Mouse (Mus musculus) left cerebral cortex, adult 18-20 months (tissue): Measurements from ENCODE around the gene Cyp2d10. TPM values are rescaled to one million over a fixed set of nuclear protein-coding genes. Genes with fewer than 3 reads are reported as not detected.
"Not testable (repeated sequence)": the region's sequence is repeated elsewhere in the genome, so short reads cannot be mapped to it uniquely, and the experiment has no call there.

Experiments used
- DNase-seq, 2 experiments: peaks; one replicate each; pipeline ENCODE4 v3.0.0; 2021 to 2022; ENCODE audit warnings: low spot score in 2 of 2, mixed read lengths in 1 of 2
- total RNA-seq, 2 experiments: library from RNA; stranded (reverse); gene quantifications; 2 replicates each; pipeline ENCODE4 v1.2.3; 2021

Gene Cyp2d10
- total RNA-seq, 2 experiments from 2014 or later, result 0.46 TPM; not detected in 1

DNA sequence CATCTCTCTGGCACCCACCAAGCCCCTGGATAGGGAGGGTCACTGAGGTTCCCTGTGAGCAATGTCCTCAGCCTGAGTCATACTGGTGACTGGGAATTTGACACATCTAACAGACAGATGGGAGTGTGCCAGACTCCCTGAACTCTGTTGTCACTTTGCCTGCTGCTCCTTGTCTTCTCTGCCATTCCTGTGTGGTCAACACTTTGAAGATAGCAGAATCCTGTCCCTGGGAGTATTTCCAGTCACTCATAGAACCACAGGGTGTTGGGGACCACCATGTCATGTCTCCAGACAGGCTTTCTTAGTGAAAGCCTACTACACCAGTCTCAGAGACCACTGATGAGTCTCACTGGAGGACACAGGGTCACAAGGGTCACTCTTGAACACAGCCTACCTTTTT lies 4.9 kb downstream of the Cyp2d10 start:
- no peak for DNase-seq

DNA sequence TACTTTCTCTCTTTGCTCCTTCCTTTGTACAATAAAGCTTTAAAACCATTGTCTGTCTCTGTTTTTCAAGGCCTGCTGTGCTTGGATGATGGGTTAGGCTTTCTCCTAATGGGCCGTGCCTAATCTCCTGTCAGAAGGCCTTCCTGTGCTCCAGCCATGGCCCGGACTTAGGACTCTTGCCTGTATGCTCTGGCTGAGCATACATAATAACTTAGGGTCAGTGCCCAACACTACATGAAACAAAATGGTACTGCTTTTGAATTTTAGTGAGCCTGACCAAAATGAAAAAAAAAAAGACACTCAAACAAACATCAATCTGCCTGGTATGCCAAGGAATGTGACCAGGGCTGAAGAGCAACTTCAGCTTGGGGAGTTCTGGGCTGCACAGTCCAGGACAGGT lies 5.5 kb downstream of the Cyp2d10 start:
- no peak for DNase-seq

- DNase-seq, result not testable (repeated sequence)
Measured at GRCm38 (mm10) chr15:82395955-82396354, 11.0 kb downstream of the Cyp2d10 start.

GRCm38 (mm10) chr15:82393922-82394321 lies 13.1 kb downstream of the Cyp2d10 start, which contains the start of gene Cyp2d11:
Gene Cyp2d11, minus strand, starts transcription at chr15:82394022.
- DNase-seq, result not testable (repeated sequence)

DNA sequence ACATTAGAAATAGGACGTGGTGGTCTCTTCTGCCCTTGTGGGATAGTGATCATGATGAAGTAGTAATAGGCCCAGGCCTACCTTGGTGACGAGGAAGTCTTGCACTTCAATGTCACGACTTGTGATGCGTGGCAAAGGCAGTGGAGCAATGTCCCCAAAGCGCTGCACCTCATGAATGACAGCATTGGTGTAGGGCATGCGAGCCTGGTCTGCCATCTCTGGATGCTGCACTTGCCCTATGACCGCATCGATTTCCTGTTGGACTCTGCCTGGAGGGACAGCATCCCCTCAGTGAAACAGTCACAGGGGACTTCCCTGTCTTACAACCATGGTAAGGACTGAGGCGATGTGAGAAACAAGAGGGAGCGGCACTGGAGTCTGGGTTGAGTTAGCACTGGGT lies 17.1 kb downstream of the Cyp2d10 start:
- DNase-seq, result not testable (repeated sequence)

GRCm38 (mm10) chr15:82385729-82386128 lies 21.3 kb downstream of the Cyp2d10 start:
- no peak for DNase-seq

GRCm38 (mm10) chr15:82382441-82382840 lies 24.6 kb downstream of the Cyp2d10 start:
- DNase-seq, result no peak

- DNase-seq, result no peak
Measured at GRCm38 (mm10) chr15:82380714-82381062, 26.3 kb downstream of the Cyp2d10 start.

DNA sequence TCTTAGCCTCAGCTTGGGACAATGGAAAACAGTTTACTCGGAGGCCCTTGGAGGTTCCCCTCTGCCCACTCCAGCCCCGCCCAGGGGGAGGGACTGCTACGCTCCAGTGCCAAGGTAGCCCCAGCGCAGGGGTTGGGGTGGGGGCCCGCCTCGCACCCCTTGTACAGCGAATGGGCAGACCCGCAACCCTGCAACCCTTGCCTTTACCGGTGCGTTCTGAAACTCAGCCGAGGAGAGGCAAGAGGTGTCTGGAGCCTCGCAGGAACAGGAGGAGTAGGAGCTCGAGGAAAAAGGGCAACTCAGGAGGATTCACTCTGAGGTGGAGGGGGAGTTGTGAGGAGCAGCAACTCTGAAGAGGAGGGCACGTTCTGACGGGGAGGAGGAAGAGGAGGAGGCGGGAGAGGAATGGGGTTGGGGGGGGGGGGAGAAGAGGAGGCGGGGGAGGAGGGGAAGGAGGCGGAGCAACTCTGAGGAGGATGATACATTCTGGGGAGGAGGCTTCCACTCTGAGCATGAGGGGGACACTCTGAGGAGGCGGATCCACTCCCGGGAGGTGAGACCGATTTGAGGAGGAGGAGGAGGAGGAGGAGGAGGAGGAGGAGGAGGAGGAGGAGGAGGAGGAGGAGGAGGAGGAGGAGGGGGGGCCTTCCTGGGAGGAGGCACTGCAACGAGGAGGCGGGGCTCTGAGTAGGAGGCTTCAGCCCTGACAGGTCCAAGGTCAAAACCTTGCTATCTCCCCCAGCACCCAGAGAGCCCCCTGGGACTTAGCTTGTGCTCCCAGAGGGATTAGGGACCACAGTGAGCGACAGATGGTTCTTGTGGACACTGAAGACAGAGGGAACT lies 26.9 kb downstream of the Cyp2d10 start, which contains the start of gene Cyp2d22:
Gene Cyp2d22 (minus strand): TSS at position 390 of the 843 bp plus-strand sequence.
- no peak for DNase-seq

DNA sequence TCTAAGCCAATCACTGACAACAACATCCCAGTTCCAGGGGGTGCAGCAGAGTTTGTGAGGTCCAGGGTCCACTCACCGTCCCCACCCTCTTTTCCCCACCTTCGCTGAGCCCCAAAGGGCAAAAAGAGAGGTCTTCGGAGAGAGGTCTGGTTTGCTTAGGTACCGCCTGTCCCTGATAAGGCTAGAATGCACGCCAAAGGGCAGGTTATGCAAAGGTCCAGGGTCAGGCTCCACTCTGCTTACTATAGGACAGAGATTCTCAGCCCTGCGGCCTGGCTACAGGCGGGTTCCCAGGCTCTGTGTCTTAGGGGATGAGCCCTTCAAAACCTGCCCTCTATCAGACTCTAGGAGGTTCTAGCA lies 27.5 kb downstream of the Cyp2d10 start:
- no peak for DNase-seq

- no peak for DNase-seq
Measured at GRCm38 (mm10) chr15:82378261-82379180, 28.5 kb downstream of the Cyp2d10 start.

- no peak for DNase-seq
Measured at GRCm38 (mm10) chr15:82377701-82378100, 29.3 kb downstream of the Cyp2d10 start.

DNA sequence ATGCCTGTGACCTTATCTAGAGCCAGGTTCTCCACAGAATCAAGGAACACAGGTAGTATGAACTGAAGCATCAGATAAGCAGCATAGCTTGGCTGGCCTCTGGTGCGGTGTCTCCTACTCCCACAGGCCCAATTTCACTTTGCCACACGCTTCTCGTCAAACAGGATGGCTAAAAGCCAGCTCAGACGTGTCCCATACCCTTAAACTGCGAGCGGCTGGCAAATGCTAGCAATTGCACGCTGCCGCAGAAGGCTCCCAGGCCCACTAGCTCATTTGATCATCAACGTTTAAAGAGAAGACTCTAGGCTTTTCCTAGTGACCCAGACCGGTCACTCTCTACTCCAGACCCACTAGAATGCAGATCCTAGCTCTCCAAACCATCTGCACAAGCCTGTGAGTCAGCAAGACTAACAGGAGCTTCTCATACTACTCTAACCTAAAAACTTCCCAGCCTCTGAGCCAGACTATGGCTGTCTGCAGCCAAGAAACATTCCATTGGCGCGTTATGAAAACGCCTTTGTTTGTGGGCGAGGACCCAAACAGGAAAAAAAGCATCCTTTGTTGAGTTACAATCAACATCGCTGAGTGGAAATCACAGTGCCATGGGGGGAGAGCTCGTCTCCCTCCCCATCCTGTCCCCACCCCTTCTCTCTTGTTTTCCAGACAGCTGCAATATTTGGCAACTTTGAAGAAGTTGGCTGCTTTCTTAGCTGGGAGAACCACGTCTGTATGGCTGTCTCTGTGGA lies 30.4 kb downstream of the Cyp2d10 start:
- DNase-seq, result peak; percentile 32 to 56

DNA sequence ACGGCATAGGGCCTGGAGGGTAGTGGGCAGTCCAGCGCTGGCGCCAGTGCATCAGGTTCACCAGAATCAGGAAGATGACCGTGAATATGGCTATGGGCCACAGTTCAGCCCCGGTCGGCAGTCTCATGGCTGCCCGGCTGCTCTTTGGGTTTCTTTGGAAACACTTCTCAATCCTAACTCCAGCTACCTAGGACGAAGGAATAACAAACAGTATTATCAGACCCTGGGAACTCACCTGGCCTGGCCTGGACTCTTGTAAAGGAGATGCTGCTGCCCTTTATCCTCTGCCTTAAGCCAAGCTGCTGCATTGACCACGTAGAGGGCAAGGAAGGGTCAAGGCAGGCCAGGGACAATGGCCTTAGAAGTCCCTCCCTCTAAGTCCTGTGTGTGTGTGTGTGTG lies 31.1 kb downstream of the Cyp2d10 start:
- DNase-seq, result no peak

DNA sequence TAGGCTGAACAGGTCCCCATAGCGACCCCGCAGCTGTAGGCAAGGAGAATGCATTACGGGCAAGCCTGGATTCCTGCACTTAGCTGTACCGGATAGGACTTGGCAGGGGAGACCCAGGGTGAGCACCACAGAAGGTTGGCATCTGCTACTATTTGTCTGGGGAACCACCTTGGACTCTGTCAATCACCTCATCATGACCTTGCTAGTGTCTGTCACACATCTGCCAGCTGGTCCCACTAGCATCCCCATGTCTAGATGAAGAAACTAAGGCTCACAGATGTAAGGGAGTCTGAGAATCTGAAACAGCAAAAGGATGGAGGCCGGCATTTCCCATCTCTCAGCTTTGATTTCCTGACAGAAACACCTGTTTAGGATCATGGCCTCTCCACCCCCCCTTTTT lies 32.6 kb downstream of the Cyp2d10 start:
- DNase-seq, result no peak

DNA sequence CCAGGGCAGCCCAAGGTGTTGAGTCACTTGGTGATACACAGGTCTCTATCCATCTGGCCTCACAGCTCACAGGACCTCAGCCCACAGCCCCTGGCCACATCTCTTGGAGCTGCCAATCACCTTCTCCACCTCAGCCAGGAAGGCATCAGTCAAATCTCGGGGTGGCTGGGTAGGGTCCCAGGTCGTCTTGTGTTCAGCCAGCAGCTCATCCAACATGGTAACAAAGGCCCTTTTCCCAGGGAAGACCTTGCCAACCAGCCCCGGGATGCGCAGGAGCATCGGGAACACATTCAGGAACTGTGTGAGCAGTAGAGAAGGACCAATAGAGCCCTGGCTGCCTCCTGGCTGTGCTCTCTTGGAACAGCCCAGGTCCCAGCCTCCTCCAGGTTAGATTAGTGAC lies 34.0 kb downstream of the Cyp2d10 start:
- no peak for DNase-seq

GRCm38 (mm10) chr15:82372446-82372845 lies 34.5 kb downstream of the Cyp2d10 start:
- no peak for DNase-seq

DNA sequence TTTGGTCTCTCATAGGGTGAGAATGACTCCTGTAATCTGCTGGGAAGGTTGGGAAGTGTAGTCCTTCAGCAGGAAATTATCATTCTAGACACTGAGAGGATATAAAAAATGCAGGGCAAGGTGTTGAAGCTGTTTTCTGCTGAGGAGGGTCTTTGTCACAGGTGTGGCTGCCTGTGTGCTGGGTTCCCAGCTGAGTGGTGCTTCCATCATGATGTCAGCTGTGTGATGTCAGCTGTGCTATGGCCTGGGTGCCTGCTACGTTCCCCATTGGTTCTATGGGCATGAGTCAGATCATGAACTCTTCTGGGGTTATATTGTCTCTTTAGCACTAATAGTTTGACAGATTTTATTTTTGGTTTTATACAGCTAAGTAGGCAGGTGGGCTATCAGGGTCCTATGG lies 38.1 kb downstream of the Cyp2d10 start:
- DNase-seq, result no peak

DNA sequence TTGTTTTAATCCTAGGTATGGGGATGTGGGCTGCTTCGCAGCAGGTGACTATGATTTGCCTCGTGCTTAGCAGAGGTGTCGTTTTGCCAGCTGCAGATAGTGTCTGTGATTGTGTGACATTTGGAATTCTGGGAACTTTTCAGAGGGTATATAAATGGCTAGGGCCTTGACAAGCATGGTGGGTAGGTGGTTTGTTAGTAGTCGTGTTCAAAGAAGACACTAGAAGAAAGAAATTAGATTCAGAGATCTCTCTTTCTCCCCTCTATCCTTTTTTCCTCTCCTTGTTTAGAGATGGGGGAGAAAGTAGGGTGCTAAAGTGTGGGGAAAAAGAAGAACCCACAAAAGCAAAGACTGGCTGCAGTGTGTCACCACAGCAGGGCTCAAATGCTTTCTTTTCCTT lies 38.8 kb downstream of the Cyp2d10 start:
- DNase-seq, result no peak

- not testable (repeated sequence) for DNase-seq
Measured at GRCm38 (mm10) chr15:82364561-82364960, 42.4 kb downstream of the Cyp2d10 start.

DNA sequence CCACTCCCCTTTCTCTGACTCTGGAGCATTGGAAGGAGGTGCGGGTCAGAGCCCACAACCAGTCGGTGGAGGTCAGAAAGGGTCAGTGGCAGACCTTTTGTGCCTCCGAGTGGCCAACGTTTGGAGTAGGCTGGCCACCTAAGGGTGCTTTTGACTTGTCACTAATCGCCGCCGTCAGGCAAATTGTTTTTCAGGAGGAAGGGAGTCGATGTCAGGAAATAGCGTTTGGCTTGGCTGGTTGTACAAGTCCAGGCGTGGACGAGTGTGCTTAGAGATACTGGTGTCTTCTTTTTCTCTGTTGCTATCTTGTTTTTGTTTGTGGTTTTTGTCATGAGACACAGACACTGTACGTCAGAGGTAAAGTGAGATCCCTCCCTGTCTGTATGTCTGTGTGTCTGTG lies 43.2 kb downstream of the Cyp2d10 start:
- not testable (repeated sequence) for DNase-seq
